In genomic region chrX:4136135-4136534, GRCm38 (mm10) we compare ENCODE assay signal across 8 mouse cellular contexts.
DNase-seq lines count a peak whose midpoint lies in the region; ATAC-seq and TF ChIP-seq lines count a peak whose summit lies in the region.
"Not testable (repeated sequence)": the region's sequence is repeated elsewhere in the genome, so short reads cannot be mapped to it uniquely, and the experiment has no call there.

No protein-coding gene starts in this region.

- H3K27ac ChIP-seq in liver, embryonic 16.5 days (ENCODE audit: low read length); thymus, adult 2 months (ENCODE audit: control insufficient read depth, insufficient read depth, low read length): not testable (repeated sequence)

- TF ChIP-seq CTCF in thymus, adult 2 months (IDR thresholded peaks at IDR 0.05; ENCODE audit: borderline replicate concordance, control insufficient read depth, extremely low read depth, insufficient read depth, low read length, poor library complexity) = not testable (repeated sequence)

- DNase-seq in B cell, adult 2 months = peak; percentile 49 to 51
- peak; percentile 15 to 40 for DNase-seq in adrenal gland, postnatal 36 days
- peak; percentile 9 for DNase-seq in gastrocnemius, adult 18-20 months (ENCODE audit: low spot score)
- peak; percentile 0 to 42 for DNase-seq in heart, postnatal 36 days
- DNase-seq in layer of hippocampus, postnatal 10 days (ENCODE audit: low spot score in 2 of 2) = peak; percentile 7 to 12
- DNase-seq in ovary, postnatal 14 days (ENCODE audit: low spot score) = peak; percentile 16
- DNase-seq in thymus, adult 2 months = peak; percentile 5

- H3K9ac ChIP-seq in liver, embryonic 16.5 days (ENCODE audit: low read depth, low read length) = not testable (repeated sequence)

- H3K27me3 ChIP-seq in liver, embryonic 16.5 days (ENCODE audit: control insufficient read depth, insufficient read depth, low read depth, low read length); thymus, adult 2 months (ENCODE audit: control insufficient read depth, insufficient read depth, low read length): not testable (repeated sequence)

- H3K4me2 ChIP-seq in liver, embryonic 16.5 days (ENCODE audit: low read depth, low read length) = not testable (repeated sequence)

- not testable (repeated sequence) for H3K4me1 ChIP-seq in liver, embryonic 16.5 days (ENCODE audit: control insufficient read depth, low read depth, low read length); thymus, adult 2 months (replicated peaks; ENCODE audit: control insufficient read depth, insufficient read depth, low read length)

- not testable (repeated sequence) for TF ChIP-seq POLR2A in thymus, adult 2 months (IDR thresholded peaks at IDR 0.05; ENCODE audit: control insufficient read depth, extremely low read depth, insufficient read depth, low read length, poor library complexity)

- intact Hi-C loops in heart, postnatal 36 days (cut with DNase I) = not testable (repeated sequence)

- H3K9me3 ChIP-seq in liver, embryonic 16.5 days (replicated peaks; ENCODE audit: control insufficient read depth, low read length) = not testable (repeated sequence)

- H3K4me3 ChIP-seq in liver, embryonic 16.5 days (ENCODE audit: low read depth, low read length); thymus, adult 2 months (ENCODE audit: control insufficient read depth, insufficient read depth, low read length): not testable (repeated sequence)

- WGBS in liver, embryonic 16.5 days (ENCODE audit: insufficient replicate concordance) = 75% methylated on average over 7 of the region's 8 CpGs
- 92% methylated on average over 6 of the region's 8 CpGs for WGBS in thymus, adult 2 months

- peak; percentile 88 for ATAC-seq in liver, embryonic 16.5 days (ENCODE audit: low read depth)

- not testable (repeated sequence) for H3K36me3 ChIP-seq in liver, embryonic 16.5 days (ENCODE audit: control insufficient read depth, insufficient read depth); thymus, adult 2 months (ENCODE audit: control insufficient read depth, insufficient read depth, low read length)
